Mouse (Mus musculus): Measurements from ENCODE around the gene Ankrd31. TPM values are rescaled to one million over a fixed set of nuclear protein-coding genes. Genes with fewer than 3 reads are reported as not detected.
"Not testable (repeated sequence)": the region's sequence is repeated elsewhere in the genome, so short reads cannot be mapped to it uniquely, and the experiment has no call there.

Ankrd31 gene
- polyA plus RNA-seq, 1 experiment from 2014 or later = not detected

GRCm38 (mm10) chr13:96937059-96937558 lies 189.0 kb downstream of the Ankrd31 start:
- no peak for ATAC-seq
- POLR2A ChIA-PET = interaction anchor here (0.9 to 1.3 kb wide), 2 partner anchors 9 to 12 kb away, joined by 4 read pairs; no protein-coding TSS in a partner anchor

GRCm38 (mm10) chr13:96939680-96940079 lies 191.6 kb downstream of the Ankrd31 start:
- CTCF ChIA-PET = interaction anchor here (1.8 kb wide), 1 partner anchor 13 kb away, joined by 5 read pairs; no protein-coding TSS in a partner anchor
- in situ Hi-C loops (cut with MboI; ENCODE audit: low pct_unique_long_range_greater_than_20kb) = no loop called here
- ATAC-seq = no peak

More at GRCm38 (mm10) chr13:96937059-96937558, 189.0 kb downstream of the Ankrd31 start:
- CTCF ChIA-PET = interaction anchor here (1.0 kb wide), 1 partner anchor 12 kb away, joined by 3 read pairs; the partner anchor contains the start of gene Gcnt4
- no peak for TF ChIP-seq CTCF (IDR thresholded peaks at IDR 0.05)
- in situ Hi-C loops (cut with MboI; ENCODE audit: low pct_unique_long_range_greater_than_20kb) = no loop called here
- DNase-seq (ENCODE audit: low read depth, low spot score) = no peak
- no peaks in the 10 kb centered on the region for H3K27me3 ChIP-seq

GRCm38 (mm10) chr13:96941481-96941880 lies 193.4 kb downstream of the Ankrd31 start:
- H3K27me3 ChIP-seq; ATAC-seq; in situ Hi-C loops (cut with MboI; ENCODE audit: low pct_unique_long_range_greater_than_20kb); DNase-seq (ENCODE audit: low read depth, low spot score): not testable (repeated sequence)
- POLR2A ChIA-PET = interaction anchor here (0.6 kb wide), 1 partner anchor 9 kb away, joined by 3 read pairs; no protein-coding TSS in a partner anchor
- CTCF ChIA-PET = interaction anchor here (1.0 to 4.7 kb wide), 2 partner anchors 11 to 68 kb away, joined by 3 to 21 read pairs; no protein-coding TSS in a partner anchor

More at GRCm38 (mm10) chr13:96939680-96940079, 191.6 kb downstream of the Ankrd31 start:
- no peak for TF ChIP-seq CTCF (IDR thresholded peaks at IDR 0.05)
- DNase-seq (ENCODE audit: low read depth, low spot score) = no peak
- POLR2A ChIA-PET = no interaction called here
- no peaks in the 10 kb centered on the region for H3K27me3 ChIP-seq

GRCm38 (mm10) chr13:96943571-96943970 lies 195.5 kb downstream of the Ankrd31 start:
- TF ChIP-seq CTCF (IDR thresholded peaks at IDR 0.05) = no peak
- POLR2A ChIA-PET = interaction anchor here (1.0 kb wide), 1 partner anchor 19 kb away, joined by 3 read pairs; the partner anchor contains the start of gene Gcnt4
- CTCF ChIA-PET = interaction anchor here (0.9 to 4.7 kb wide), 6 partner anchors 8 to 66 kb away, joined by 3 to 21 read pairs (median 4); no protein-coding TSS in a partner anchor

GRCm38 (mm10) chr13:96945748-96946147 lies 197.7 kb downstream of the Ankrd31 start:
- no peak for TF ChIP-seq CTCF (IDR thresholded peaks at IDR 0.05)
- DNase-seq (ENCODE audit: low read depth, low spot score) (no peak), ATAC-seq (no peak)
- no peaks in the 10 kb centered on the region for H3K27me3 ChIP-seq
- in situ Hi-C loops (cut with MboI; ENCODE audit: low pct_unique_long_range_greater_than_20kb) = no loop called here
- ChIA-PET POLR2A (interaction anchor here (1.2 kb wide), 1 partner anchor 9 kb away, joined by 4 read pairs; no protein-coding TSS in a partner anchor), CTCF (interaction anchor here (0.9 to 4.7 kb wide), 4 partner anchors 13 to 70 kb away, joined by 3 to 21 read pairs (median 9); no protein-coding TSS in a partner anchor)

More at GRCm38 (mm10) chr13:96943571-96943970, 195.5 kb downstream of the Ankrd31 start:
- H3K27me3 ChIP-seq = no peaks in the 10 kb centered on the region
- in situ Hi-C loops (cut with MboI; ENCODE audit: low pct_unique_long_range_greater_than_20kb) = no loop called here
- DNase-seq (ENCODE audit: low read depth, low spot score) = no peak
- peak; percentile 47 for ATAC-seq

- in situ Hi-C loops (cut with MboI; ENCODE audit: low pct_unique_long_range_greater_than_20kb) = no loop called here
- ChIA-PET POLR2A (interaction anchor here (0.8 kb wide), 1 partner anchor 8 kb away, joined by 3 read pairs; no protein-coding TSS in a partner anchor), CTCF (no interaction called here)
These were observed 199.7 kb downstream of the Ankrd31 start for GRCm38 (mm10) chr13:96947722-96948121.

GRCm38 (mm10) chr13:96951880-96952279 lies 203.8 kb downstream of the Ankrd31 start:
- DNase-seq (ENCODE audit: low read depth, low spot score) (no peak), ATAC-seq (no peak)
- POLR2A ChIA-PET = no interaction called here
- no peak for TF ChIP-seq CTCF (IDR thresholded peaks at IDR 0.05)
- in situ Hi-C loops (cut with MboI; ENCODE audit: low pct_unique_long_range_greater_than_20kb) = no loop called here
- CTCF ChIA-PET = interaction anchor here (0.9 to 1.6 kb wide), 6 partner anchors 8 to 58 kb away, joined by 3 to 5 read pairs (median 3); no protein-coding TSS in a partner anchor
- H3K27me3 ChIP-seq = no peaks in the 10 kb centered on the region

More at GRCm38 (mm10) chr13:96947722-96948121, 199.7 kb downstream of the Ankrd31 start:
- TF ChIP-seq CTCF (IDR thresholded peaks at IDR 0.05) = no peak
- H3K27me3 ChIP-seq = no peaks in the 10 kb centered on the region
- DNase-seq (ENCODE audit: low read depth, low spot score) (no peak), ATAC-seq (no peak)

GRCm38 (mm10) chr13:96956466-96956865 lies 208.4 kb downstream of the Ankrd31 start:
- no peaks in the 10 kb centered on the region for H3K27me3 ChIP-seq
- no peak for ATAC-seq
- DNase-seq (ENCODE audit: low read depth, low spot score) = no peak
- CTCF ChIA-PET = interaction anchor here (4.5 kb wide), 1 partner anchor 12 kb away, joined by 14 read pairs; no protein-coding TSS in a partner anchor
- POLR2A ChIA-PET = no interaction called here
- TF ChIP-seq CTCF (IDR thresholded peaks at IDR 0.05) = no peak
- in situ Hi-C loops (cut with MboI; ENCODE audit: low pct_unique_long_range_greater_than_20kb) = no loop called here

Other genes starting within 250 kb of the Ankrd31 start
- 12.3 TPM for gene Polk, start 205.7 kb upstream of the Ankrd31 start, polyA plus RNA-seq (2021)
- 36.4 TPM for gene Col4a3bp, start 205.7 kb upstream of the Ankrd31 start, polyA plus RNA-seq (2021)
- gene Hmgcr, start 77.3 kb upstream of the Ankrd31 start, polyA plus RNA-seq (2021) = 43.0 TPM
- gene Gcnt4, start 176.4 kb downstream of the Ankrd31 start, polyA plus RNA-seq (2021) = 1.7 TPM

All from Patski (cell line).